ENCODE assay signal across 20 mouse cellular contexts in genomic region chr8:95546986-95547385, GRCm38 (mm10). TPM values are rescaled to one million over a fixed set of nuclear protein-coding genes. Genes with fewer than 3 reads are reported as not detected.
"Had no signal": no experiment of that assay in that cellular context is flagged by ENCODE, and none has a peak within 500 bp of the region (broad histone marks: within the 10 kb centered on the region; RNA-seq: fewer than 3 reads in every experiment).

No protein-coding gene starts in this region.

- ATAC-seq: intestine, embryonic 16.5 days had no signal

- H3K4me1 ChIP-seq: liver, embryonic 15.5 days had no signal

- H3K4me3 ChIP-seq: limb, embryonic 10.5 days; liver, embryonic 15.5 days; midbrain, embryonic 10.5 days; myocyte; neural tube, embryonic 15.5 days had no signal

- H3K27me3 ChIP-seq: liver, embryonic 15.5 days; neural tube, embryonic 15.5 days had no signal

- H3K9ac ChIP-seq: liver, embryonic 15.5 days; neural tube, embryonic 15.5 days had no signal

- H3K27ac ChIP-seq: liver, embryonic 15.5 days; neural tube, embryonic 15.5 days had no signal

- H3K36me3 ChIP-seq: limb, embryonic 10.5 days; liver, embryonic 15.5 days; midbrain, embryonic 10.5 days; neural tube, embryonic 15.5 days had no signal

- DNase-seq: lung, adult 2 months; lung, postnatal 4 days; midbrain, embryonic 14.5 days; right cerebral cortex, adult 18-20 months; right cerebral cortex, postnatal 25 days; thymus, postnatal 36 days had no signal

- H3K9me3 ChIP-seq: limb, embryonic 10.5 days; liver, embryonic 15.5 days; midbrain, embryonic 10.5 days; neural tube, embryonic 15.5 days had no signal

- H3K4me2 ChIP-seq: liver, embryonic 11.5 days; liver, embryonic 15.5 days; neural tube, embryonic 15.5 days had no signal

RNA-seq across cellular contexts. Expression of gene Ccdc113, which starts 13.1 kb away (rescaled TPM):
- polyA plus RNA-seq: intestine, embryonic 16.5 days; large intestine, adult 2 months; limb, embryonic 10.5 days; liver, embryonic 11.5 days; liver, embryonic 15.5 days; myocyte; small intestine, adult 2 months had no signal

RNA-seq across cellular contexts. Expression of gene Prss54, which starts 29.2 kb away (rescaled TPM):
- polyA plus RNA-seq: intestine, embryonic 16.5 days; large intestine, adult 2 months; limb, embryonic 10.5 days; limb, embryonic 14.5 days; liver, embryonic 11.5 days; liver, embryonic 15.5 days; lung, adult 2 months; lung, postnatal 0 days; midbrain, embryonic 10.5 days; midbrain, embryonic 14.5 days; myocyte; neural tube, embryonic 11.5 days; neural tube, embryonic 15.5 days; small intestine, adult 2 months; stomach, embryonic 16.5 days; thymus, postnatal 0 days had no signal
